Mouse (Mus musculus) mature B cell (primary cell): ENCODE measurements around the gene Gmds.

Experiments
- in situ Hi-C: fragments of 300-500 bp; cut with MboI; formaldehyde crosslinking; loops from 2 replicates; pipeline ENCODE4 v1.14.3; 2019

Gmds gene

GRCm38 (mm10) chr13:31956112-31956511 lies 382.4 kb downstream of the Gmds start:
- in situ Hi-C loops: no loop called here

DNA sequence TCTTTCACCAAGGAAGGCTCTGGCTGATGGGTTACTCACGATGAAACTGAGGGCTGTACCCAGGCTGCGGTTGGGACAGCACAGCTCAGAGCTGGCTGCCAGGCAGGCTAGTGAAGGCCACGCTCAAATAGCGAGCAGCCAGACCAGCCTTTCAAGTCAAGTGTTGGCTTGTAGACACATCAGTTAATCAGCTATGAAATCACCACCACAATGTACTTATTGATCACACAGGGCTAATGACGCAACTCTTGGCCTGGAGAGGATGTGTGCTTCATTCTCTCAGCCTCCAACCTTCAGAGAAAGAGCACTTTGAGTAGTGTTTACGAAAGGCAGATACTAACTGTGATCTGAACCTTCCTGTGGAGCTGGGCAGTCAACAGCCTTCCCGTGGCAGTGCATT lies 383.4 kb downstream of the Gmds start:
- in situ Hi-C loops: no loop called here

DNA sequence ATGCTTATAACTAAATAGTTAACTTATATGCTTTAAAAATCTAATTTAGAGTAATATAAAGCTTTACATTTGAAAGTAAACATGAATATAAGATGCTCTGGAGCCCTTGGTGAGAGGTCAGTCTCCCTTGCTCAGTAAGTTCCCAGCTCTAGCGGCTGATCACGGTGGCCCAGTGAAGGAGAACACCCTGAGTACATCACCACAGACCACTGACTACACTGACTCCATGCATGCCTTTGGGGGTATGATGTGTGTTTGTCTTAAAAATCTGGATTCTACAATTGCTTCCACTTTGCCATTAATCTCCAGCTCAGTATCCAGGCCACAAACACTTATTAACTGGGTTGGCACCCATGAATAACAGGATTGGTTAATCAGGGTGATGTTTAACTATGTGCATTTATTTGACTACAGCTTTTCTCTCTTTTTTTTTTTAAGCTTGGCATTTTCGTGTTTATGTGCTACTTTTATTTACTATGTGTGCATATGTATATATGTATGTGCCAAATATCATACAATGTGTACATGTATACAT lies 393.8 kb downstream of the Gmds start:
- in situ Hi-C loops: no loop called here

GRCm38 (mm10) chr13:31943482-31944275 lies 394.9 kb downstream of the Gmds start:
- in situ Hi-C loops: no loop called here

DNA sequence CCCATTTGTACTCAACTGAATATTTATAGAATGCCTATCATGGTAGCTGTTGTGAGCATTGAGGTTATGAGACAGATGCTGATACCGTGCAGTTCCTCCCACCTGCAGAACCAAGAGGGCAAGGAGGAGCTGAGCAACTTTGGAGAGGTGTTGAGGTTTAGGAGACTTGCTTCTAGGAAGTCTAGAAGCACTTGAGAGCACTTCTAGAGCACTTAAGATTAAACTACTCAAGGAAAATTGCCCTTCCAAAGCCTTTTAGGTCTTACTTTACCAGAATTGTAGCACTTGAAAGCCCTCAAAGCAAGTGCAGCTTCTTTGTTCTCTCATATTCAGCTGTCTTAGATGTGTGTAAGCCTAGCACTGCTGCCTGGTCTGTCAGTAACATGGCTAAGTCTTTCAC lies 409.2 kb downstream of the Gmds start:
- in situ Hi-C loops: no loop called here

DNA sequence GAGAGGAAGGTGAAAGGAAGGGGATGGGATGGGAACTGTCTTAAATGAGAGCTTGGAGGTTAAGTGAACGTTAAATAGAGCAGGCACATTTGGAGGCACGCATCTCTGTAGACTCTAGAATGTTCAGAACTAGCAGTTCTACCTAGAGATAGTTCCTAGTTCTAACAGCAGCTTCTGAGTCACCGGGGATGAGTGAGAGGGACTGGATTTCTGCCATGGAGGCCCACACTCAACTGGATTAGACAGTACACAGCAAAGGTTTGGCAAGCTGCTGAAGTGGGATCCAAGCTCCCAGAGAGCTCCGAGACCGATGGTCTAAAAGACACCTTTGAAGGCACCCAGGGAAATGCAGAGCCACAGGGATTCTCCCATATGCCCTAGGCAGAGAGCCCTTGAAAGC lies 411.9 kb downstream of the Gmds start:
- in situ Hi-C loops: no loop called here

GRCm38 (mm10) chr13:31924506-31924905 lies 414.0 kb downstream of the Gmds start:
- in situ Hi-C loops: no loop called here

DNA sequence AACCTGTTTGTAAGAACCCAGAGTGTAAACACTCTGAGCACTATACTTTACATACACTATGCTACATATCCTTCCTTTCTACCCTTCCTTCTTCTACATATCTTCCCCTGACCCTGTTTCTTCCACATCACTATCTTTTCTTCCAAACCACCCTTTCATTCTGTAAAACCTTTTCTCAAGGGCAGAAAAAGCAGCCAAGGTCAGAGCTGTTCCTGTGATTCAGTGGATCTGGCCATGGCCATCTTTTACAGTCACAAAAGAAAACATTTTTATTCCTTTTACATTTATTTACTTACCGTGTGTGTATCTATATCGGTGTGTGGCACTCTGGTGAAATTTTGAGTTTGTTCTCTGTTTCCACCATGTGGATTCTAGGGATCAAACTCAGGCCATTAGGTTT lies 418.8 kb downstream of the Gmds start:
- in situ Hi-C loops: no loop called here

- in situ Hi-C loops: no loop called here
Measured at GRCm38 (mm10) chr13:31917387-31917786, 421.2 kb downstream of the Gmds start.

- in situ Hi-C loops: no loop called here
Measured at GRCm38 (mm10) chr13:31915748-31916147, 422.8 kb downstream of the Gmds start.

- in situ Hi-C loops: no loop called here
Measured at GRCm38 (mm10) chr13:31914901-31915587, 423.5 kb downstream of the Gmds start.

- in situ Hi-C loops: no loop called here
Measured at GRCm38 (mm10) chr13:31911956-31912355, 426.6 kb downstream of the Gmds start.

GRCm38 (mm10) chr13:31911362-31911761 lies 427.2 kb downstream of the Gmds start:
- in situ Hi-C loops: no loop called here

GRCm38 (mm10) chr13:31909031-31909430 lies 429.5 kb downstream of the Gmds start:
- in situ Hi-C loops: no loop called here

DNA sequence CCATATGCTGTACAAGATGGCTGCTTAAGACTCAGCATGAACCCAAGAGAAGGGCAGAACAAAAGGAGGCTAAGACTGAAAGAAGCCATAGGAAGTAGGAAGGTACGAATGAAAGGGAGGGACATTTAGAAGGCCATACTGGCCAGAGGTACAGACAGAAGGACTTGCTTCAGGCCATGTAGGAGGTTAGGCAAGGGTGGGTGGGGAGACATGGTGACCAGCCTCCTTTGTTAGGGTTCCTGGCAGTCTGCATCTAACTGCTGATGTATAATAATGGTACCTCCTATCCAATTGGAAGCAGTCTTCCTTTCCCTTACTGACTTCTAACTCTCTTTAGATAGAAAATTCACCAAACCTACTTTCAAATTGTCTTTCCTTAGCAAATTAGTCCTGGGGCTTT lies 432.0 kb downstream of the Gmds start:
- in situ Hi-C loops: no loop called here

DNA sequence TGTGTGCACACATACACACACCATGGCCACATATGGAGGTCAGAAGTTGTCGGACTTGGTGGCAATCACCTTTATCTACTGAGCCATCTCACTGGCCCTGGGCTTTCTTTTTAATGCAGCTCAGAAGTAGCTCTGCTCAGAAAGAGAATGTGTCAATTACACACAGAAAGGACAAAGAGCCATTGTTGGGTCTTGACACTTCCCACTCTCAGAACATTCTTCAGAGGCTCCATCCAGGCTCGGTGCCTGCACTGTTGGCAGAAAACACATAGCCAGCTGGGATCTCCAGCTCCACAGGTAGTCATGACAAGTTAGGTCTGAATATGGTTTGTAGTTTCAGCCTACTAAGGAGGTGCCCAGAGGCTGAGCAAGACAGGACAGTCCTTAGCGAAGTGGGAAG lies 438.3 kb downstream of the Gmds start:
- in situ Hi-C loops: no loop called here

GRCm38 (mm10) chr13:31899392-31899791 lies 439.1 kb downstream of the Gmds start:
- in situ Hi-C loops: no loop called here

DNA sequence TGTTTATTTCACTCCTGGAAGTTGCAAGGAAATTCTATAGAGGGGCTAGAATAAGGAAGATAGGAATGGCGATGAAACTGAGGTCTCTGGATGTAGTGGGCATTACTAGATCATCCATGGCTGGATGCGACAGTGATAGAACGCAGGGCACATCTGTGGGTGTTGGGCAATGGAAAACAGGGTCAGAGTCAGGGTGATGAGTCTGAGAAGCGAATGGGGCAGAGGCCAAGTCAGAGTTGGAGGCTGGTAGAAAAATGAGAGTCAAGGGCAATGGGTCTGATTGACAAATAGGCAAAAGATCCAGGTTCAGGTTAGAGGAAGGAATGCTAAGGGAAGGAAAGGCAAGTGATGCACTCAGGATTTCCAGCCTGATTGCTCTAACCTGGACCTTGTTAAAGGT lies 441.0 kb downstream of the Gmds start:
- in situ Hi-C loops: no loop called here

DNA sequence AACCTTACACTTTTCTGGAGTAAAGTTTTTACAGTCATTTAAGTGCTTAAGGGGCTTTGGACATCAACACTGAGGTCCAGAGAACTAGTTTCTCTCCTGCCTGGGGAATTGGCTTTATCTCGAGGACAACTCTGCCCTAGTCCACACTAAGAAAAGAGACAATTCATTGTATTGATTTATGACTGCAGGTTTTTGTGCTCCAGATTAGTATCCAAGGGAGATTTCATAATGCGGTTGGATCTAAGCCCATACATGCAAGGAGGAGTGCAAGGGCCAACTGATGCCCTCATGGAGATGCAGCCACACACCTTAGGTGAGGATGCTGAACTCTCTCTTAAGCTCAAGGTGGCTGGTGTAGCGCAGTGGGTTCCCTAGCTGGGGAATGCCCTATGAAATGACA lies 444.0 kb downstream of the Gmds start:
- in situ Hi-C loops: no loop called here

DNA sequence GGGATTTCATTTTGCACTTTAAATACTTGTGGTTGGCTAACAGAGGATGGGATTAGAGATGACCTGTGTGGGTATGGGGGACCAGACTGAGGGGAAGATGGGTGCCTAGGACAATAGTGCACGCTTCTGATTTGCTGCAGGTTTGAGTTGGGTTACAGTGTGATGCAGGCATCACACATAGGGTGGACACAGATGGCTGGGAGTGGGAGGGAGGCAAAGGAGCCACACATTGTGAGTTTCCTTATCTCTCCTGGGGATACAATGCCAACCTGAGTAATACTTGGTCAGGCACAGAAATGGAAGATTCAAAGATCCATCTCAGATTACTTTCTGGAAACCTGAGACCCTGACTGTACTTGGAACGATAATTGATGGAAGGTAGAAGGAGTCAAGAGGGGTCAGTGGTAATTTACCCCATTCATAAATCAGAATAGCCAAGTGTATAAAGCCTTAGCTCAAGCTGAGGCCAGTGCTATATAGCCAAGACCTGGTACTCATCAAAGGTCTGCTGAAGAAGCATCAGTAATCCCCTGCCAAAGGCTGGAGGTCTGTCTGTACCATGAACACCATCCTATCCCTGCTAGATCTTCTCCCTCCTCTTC lies 445.5 kb downstream of the Gmds start:
- in situ Hi-C loops: no loop called here

GRCm38 (mm10) chr13:31888500-31888899 lies 450.0 kb downstream of the Gmds start:
- in situ Hi-C loops: no loop called here

GRCm38 (mm10) chr13:31885769-31886168 lies 452.8 kb downstream of the Gmds start:
- in situ Hi-C loops: no loop called here
